Mouse (Mus musculus): ENCODE measurements at regions not wholly inside any gene's neighbourhood (a gene's known extent, or its start where the extent isn't known, plus 50 kb on each side); places are given as distances from the start of the nearest gene placed in this dataset.

DNA sequence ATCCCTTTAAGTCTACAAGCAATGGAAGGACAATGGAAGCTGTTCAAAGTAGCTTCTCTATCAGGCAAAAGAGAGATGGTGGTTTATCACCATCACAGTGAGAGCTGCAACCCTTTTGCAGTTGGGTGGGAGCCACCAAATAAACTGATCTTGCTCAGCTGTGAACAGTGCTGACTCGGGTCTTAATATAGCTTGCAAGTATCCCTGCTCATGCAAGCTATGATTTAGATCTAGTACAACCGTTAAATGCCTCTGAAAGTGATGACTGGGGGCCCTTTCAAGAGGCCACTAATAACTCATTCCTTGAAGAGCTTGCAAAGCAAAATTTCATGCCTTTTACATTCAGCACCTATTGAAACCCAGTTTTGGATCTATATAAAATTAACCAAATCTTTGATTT is 1154.5 kb upstream of the Lrrtm3 start:
- no peak for DNase-seq

DNA sequence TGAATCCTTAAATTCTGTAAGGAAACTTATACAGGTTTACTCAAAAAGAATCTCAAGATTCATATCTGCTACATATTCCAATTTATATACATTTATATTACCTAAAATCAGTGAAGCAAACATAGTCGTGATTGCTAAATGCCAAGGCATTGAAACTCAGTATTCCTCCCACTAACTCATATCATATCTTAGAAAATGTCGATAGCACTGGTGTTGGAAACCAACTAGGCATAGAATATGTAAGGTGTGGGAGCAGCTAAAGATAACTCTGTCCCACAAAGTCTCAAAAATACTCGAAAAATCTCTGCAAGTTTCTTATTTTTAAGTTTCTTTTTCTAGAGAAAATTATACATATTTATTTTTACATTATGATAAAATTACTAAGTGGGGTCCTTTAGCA is 1134.1 kb upstream of the Lrrtm3 start:
- no peak for DNase-seq

DNA sequence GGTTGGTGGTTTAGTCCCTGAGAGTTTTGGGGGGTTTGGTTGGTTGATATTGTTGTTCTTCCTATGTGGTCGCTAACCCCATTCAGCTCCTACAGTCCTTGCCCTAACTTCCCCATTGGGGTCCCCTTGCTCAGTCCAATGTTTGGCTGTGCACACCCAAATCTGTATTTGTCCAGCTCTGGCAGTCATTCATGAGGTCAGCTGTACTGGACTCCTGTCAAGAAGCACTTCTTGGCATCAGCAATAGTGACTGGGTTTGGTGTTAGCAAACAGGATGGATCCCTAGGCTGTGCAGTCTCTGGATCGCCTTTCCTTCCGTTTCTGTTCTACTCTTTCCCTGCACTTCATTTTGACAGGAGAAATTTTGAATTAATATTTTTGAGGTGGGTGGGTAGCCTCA is 1131.1 kb upstream of the Lrrtm3 start:
- no peak for DNase-seq

DNA sequence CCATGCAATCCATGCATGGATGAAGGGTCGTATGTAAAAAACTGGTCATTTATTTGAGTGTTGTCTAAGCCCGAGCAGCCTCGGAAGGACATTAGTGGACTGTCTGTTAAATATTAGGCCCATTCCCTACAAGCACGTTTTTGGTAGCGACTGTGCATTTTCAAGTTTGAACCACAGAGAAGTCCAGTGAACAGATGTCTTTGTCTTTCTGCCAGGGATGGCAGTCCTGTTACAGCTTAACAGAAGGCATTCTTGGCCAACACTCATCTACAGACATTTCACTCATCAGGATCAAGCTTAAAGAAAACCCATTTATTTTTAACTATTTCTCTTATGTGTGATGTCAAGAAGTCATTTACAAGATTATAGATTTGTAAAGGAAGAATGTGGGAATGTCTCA is 1129.2 kb upstream of the Lrrtm3 start:
- DNase-seq, result no peak

DNA sequence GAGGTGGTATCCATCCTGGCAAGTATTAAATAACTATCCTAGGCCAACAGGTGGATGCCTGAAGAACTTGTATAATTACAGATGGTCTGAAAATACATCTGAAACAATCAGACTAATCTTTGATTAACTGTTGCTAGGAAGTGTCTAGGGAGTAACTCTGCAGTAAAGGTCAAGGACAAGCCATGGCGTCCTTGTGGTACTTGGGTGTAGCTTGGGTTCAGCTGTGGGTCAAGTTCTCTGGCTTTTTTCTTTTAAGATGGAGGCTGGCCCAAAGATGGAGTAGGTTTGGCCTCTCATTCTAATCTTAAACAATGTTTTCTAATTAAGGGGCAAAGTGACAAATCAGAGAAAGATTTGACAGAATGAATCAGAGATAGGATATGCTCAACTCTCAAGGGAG is 1126.1 kb upstream of the Lrrtm3 start:
- no peak for DNase-seq

DNA sequence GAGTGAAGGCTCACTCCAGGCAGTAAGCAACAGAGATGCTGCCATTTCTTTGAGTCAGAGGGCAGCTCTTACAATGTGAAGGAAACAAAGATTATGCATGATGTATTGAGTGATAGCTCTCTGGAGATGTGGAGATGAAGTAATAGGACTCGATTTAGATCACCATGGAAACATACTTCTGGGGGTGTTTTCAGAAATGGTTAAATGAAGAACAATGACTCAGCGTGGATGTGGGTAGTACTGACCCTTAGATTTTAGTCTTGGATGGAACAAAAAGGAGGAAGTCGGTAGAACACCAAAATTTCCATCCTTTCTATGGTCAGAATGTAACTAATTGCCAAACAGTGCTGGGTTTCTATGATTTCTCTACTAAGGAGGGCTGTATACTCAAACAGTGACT is 1125.1 kb upstream of the Lrrtm3 start:
- DNase-seq, result no peak

DNA sequence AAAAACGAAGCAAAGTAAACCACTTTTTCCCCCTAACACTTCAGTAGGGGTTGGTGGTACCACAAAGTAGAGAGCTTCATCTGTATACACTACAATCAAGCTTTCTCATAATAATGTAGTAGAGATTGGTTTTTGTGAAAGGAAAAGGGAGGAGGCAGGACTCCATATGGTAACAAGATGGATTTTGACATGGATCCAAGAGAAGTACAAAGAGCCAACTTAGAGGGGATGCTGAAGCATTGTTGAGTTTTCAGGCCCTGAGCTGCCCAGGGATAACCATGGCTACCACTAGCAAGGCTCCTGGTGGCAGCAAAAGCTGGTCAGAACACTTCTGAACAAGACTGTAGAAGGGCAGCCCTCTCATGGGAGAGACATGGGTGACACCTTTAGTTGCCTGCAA is 1093.6 kb upstream of the Lrrtm3 start:
- no peak for DNase-seq

DNA sequence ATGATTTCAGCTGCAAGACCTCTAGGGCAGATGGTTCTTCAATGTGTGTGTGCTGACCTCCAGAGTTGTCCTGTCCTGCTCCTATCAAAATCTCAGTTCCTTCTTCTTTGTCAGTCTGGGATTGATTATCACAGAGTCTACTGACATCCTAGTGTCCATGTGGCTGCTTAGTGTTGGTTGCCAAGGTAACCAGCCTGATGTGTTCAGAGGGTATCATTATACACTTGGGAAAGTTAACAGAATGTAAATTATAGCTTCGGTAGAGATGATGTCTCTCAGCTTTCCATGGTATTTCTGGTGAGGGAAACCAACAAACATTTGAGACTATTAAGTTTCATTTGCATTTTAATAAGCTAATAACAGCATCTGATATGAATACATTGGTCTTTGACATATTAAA is 1092.5 kb upstream of the Lrrtm3 start:
- no peak for DNase-seq

DNA sequence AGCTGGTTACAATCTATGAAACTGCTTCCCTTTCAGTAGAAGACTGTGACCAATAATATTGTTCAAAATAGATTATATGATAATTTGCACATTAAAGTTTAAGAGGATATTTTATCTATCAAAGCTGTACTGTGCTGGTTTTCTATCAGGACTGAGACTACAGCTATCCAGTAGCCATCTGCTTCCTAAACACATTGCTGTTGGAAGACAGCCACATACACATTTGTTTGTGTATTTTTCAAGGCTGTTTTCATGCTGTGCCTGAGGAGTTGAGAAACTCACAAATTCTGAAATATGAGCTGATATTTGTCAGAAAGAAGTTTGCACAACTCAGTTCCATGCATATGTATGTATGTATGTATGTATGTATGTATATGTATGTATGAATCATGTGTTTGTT is 1089.0 kb upstream of the Lrrtm3 start:
- DNase-seq, result no peak

DNA sequence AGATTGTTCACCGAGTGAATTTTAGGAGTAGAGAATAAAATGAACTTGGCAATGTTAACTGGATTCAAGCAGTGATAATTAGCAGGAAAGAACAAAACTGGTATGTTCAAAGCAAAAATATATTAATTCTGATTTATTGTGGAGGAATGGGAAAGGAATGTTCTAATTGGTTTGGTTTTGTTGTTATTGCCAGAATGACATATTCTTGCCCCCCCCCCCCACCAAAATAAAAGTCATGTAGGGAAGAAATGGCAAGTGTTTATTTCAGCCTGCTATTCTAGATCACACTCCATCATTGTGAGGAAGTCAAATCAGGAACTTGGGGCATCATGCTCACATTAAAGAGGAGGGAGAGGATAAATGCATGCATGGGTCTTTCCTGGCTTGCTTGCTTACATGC is 1064.1 kb upstream of the Lrrtm3 start:
- no peak for DNase-seq

DNA sequence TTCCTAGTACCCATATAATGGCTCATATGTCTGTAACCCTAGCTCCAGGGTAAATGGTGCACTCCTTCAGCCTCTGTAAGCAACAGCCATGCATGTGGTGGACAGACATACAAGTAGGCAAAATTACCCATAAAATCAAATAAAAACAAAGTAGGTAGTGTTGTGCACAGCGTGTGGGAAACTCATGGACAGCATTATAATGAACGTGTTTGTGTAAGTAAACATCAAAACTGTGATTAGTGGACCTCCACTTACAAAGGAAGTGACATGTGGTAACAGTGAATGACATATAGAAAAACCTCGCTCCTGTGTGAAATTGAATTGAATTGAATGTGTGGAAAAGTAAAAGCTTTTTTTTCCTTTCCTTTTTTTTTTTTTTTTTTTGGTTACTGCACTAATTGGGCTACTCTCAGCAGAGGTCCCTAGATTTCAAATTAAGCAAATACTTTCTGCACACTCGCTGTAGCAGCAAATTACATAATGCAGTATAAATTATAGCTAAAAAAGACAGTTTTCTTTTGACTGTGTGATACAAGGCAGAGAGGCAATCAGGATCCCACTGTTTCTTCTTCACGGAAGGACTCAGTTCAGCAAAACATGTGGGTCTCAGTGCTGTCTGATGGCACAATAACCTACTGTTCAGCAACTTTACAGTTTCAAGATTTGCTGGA is 1035.0 kb upstream of the Lrrtm3 start:
- DNase-seq, result no peak

DNA sequence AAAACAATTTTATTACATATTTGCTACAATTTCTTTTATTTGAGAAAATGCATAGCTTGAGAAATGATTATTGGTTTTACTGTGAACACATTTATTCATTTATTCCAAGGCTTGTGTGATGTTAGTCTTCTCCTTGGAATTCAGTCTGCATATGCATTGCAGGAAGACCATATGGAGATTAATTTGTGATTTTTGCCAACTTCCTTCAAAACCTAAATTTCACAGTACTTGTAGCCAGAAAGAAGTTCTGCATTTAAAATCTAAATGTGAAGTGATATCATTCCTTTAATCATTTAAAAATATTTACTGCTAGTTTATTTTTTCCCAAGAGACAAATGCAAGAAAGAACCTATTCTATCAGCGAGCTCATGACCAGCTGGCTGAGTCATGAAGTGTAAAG is 1028.1 kb upstream of the Lrrtm3 start:
- DNase-seq, result no peak

DNA sequence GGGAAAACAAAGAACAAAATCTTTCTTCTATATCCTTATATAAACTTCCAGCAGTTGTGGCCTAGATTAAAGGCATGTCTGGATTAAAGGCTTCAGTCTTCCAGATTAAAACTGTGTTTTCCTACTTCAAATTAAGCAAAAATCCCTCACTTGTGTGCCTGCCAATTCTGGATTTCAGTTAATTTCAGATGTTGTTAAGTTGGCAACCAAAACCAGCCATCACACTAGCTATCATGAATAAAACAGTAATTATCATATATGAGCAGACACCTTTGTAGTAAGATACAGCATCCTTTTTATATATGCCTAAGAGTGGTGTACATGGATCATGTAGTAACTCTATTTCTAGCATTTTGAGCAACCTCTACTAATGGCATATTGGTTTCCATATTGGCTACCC is 1024.5 kb upstream of the Lrrtm3 start:
- no peak for DNase-seq

DNA sequence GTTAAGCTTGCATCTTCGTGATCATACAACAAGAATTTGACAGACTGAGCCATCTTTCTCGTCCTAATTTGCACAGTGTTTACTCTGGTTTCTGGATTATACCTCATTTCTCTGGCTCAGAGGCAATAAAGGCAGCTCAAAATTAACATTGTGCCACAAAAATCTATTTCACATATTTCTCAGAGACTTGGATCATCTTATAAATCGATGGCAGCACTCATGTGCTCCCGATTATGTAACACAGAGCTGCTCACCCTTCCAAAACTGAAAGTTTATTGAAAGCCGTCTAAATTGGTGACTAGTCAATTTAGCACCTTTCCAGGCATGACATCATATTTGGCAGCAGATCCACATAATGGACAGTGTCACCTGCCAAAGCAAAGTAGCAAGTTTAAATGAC is 1020.7 kb upstream of the Lrrtm3 start:
- no peak for DNase-seq

DNA sequence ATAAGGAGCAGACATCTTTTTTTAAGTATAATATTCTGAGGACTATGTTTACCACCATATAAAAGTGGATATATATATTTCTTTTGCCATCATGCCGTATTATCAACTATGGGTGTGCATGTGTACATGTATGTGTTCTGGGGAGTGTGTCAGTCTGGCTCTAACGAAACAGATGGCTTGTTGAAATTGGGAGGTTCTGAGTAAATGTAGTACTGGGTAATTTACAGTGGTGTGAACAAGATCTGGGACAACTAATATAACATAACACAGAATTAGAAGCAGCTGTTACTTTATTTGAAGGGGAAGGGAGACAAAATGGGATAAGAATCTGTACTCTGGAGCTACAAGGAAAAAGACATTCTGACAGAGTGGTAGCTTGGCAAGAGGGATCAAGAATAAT is 1017.3 kb upstream of the Lrrtm3 start:
- no peak for DNase-seq

DNA sequence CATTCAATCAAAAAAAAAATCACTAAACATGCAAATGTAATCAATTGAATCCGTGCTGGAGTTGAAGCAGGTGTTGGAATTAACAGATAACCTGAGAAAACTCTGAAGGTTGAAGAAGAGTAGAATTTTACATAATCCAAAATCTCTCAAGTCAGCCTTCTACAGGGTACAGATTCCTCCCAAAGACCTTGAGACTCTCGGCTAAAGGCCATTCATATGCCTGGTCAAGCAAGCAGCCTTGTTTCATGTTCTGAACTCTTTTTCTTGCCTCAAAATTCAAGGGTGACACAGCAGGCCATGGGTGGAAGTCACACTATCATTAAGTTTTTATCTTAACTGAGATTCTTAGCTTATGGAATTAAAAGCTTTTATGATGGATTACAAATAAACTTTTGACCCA is 994.4 kb upstream of the Lrrtm3 start:
- peak in 1 of 2 experiments; percentile 25 for DNase-seq

DNA sequence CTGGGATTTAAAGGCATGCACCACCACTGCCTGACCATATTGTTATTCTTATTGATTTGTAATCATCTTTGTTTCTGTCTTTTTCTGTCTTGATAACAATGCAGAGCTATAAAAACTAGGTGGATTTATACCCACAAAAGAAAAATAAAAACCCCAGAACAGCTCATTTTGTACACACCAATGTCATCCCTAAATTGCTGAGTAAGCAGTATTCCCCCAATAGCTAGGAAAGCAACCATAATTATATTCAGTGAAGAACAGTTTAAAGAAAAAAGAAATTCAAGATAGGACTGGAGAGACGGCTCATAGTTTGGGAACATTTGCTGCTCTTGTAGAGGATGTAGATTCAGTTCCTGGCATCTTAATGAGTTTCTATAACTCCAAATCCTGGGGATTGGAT is 991.6 kb upstream of the Lrrtm3 start:
- no peak for DNase-seq

DNA sequence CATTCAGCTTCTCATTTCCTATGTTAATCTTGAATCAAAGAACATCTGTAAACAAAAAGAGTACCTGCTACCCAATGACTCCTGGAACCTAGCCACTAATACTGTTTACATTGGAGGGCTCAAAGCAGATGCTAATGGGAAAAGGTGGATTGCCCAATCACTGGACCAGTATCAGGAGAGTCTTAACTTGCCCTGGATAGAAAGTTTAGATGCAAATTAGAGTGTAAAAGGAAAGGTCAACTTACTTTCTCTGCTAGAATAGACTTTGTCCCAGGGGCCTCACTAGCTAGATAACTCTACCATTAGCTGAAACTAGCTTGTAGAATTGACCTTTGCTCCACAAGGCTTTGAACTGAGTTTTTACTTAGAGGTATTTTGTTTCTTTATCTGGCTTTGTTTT is 968.0 kb upstream of the Lrrtm3 start:
- DNase-seq, result no peak
